Mouse (Mus musculus) kidney, adult 2 months (tissue): ENCODE data around the gene Hmg20a. TPM values are rescaled to one million over a fixed set of nuclear protein-coding genes. Genes with fewer than 3 reads are reported as not detected.

Source experiments
- DNase-seq: peaks from one replicate; pipeline ENCODE4 v3.0.0; 2021
- H3K27ac ChIP-seq: fragments of 200-500 bp; 2 replicates; pipeline ENCODE4 v1.5.1; 2012; ENCODE audit warnings: low read depth, low read length, control low read depth, inconsistent platforms; ENCODE audit not compliant: insufficient read depth
- H3K27me3 ChIP-seq: fragments of 200-500 bp; replicated peaks from 2 replicates; pipeline ENCODE4 v1.6.1; 2012; ENCODE audit warnings: mild to moderate bottlenecking, moderate library complexity, low read length, inconsistent platforms; ENCODE audit not compliant: control insufficient read depth, insufficient read depth
- H3K36me3 ChIP-seq: fragments of 200-500 bp; 2 replicates; pipeline ENCODE4 v1.6.1; 2012; ENCODE audit warnings: mild to moderate bottlenecking, moderate library complexity, low read length, inconsistent platforms; ENCODE audit not compliant: control insufficient read depth, insufficient read depth
- H3K4me1 ChIP-seq: fragments of 200-500 bp; 2 replicates; pipeline ENCODE4 v1.6.1; 2011; ENCODE audit warnings: low read length; ENCODE audit not compliant: control insufficient read depth, insufficient read depth
- H3K4me3 ChIP-seq: fragments of 200-500 bp; 2 replicates; pipeline ENCODE4 v1.5.1; 2011; ENCODE audit warnings: mild to moderate bottlenecking, low read depth, low read length, control low read depth; ENCODE audit not compliant: insufficient read depth
- CTCF ChIP-seq: fragments of 200-500 bp; conservative IDR thresholded peaks from 2 replicates; pipeline ENCODE4 v1.5.1; 2011; ENCODE audit warnings: low read depth, mild to moderate bottlenecking, control low read depth, low read length, moderate library complexity, mixed read lengths; ENCODE audit not compliant: insufficient read depth, insufficient read length
- POLR2A ChIP-seq: fragments of 200-500 bp; IDR thresholded peaks from one replicate; pipeline ENCODE4 v1.6.1; 2011; ENCODE audit warnings: low read depth, low read length, control low read depth
- WGBS: fragments of 180-500 bp; shearing (Covaris S2); methylation state at CpG from one replicate; pipeline ENCODE4 v1.1.7; 2018; 5-methylcytosine and 5-hydroxymethylcytosine counted together
- polyA plus RNA-seq: library from polyadenylated mRNA; depleted of rRNA; stranded (reverse); fragments of >200 nt; gene quantifications from 2 replicates; pipeline ENCODE4 v1.2.3, GENCODE M21; 2012; rRNA removed

Hmg20a gene
- polyA plus RNA-seq, result 23.2 and 23.9 TPM in 2 replicates

DNA sequence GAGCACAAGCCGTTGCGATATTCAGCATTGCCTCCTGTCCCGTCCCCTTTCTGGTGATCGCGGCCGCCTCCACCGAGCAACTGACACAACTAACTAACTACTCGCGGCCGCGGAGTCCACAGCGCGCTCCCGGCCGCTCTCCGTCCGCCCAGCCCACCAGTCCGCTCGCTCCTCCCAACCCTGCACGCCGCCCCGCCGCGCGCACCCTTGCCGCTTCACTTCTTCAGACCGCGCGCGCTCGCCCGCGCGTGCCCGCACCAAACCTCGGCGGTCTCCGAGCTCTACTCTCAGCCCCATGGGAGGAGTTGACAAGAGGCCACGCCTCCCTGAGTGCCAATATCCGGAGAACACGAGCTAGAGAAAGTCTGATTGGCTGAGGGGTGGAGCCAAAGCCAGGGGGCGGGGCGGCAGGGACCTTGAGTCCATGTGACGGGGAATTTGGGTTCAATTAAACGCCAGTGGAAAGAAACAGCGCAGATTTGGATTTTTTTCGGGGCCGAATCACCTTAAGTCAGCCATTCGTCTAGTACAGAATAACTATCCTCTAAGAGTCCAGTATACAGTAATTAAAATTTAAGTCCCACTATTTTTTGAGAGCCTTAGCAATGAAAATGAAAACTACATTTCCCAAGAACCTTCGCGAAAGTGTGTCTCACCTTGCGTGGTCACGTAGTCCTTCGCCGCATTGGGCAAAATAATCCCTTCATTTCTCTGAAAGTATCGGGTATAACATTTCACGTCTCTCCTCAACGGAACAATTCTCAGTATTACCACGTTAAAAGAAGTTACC is at the start of gene Hmg20a, which contains the start of gene Peak1:
Hmg20a (plus strand) TSS at position 662 of the 790 bp plus-strand sequence.
Peak1 (minus strand) TSS at position 120 of the 790 bp plus-strand sequence.
- H3K36me3 ChIP-seq, result no peaks in the 10 kb centered on the region
- under 1% methylated on average over 58 of the region's 59 CpGs for WGBS
- 0 out of 2 replicates have a peak, but pooled peaks cover 9% of the 10 kb centered on the region for H3K4me1 ChIP-seq
- peak within 1 kb of the TSS; percentile 84 for H3K27ac ChIP-seq
- no peaks in the 10 kb centered on the region for H3K27me3 ChIP-seq
- DNase-seq, result peak; percentile 100
- peak; percentile 47 for TF ChIP-seq POLR2A
- TF ChIP-seq CTCF, result no peak
- H3K4me3 ChIP-seq, result peak within 1 kb of the TSS; percentile 90

DNA sequence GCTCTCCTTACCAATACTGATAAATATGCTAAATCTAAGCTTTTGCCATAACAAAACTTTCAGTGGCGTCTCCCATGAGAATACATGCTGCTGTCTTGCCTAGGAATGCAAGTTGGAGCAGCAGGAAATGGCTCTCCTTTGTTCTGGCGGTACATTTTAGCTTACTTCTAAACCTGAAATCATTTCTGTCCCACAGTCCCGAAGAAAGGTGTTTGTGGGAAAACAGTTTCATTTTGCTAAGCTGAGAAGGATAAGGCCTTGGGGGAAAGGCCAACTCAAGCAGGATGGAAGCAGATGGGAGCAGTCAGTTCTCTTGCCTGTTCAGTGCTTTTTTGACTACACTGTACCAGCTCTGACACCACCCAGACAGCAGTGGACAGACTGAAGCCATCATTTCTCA is 49.6 kb upstream of the Hmg20a start:
- peak overlapping the region; percentile 19; the same call in 1 of the 2 replicates for H3K27ac ChIP-seq
- TF ChIP-seq CTCF (no peak), POLR2A (no peak)
- peak; percentile 8 for DNase-seq
- no peaks in the 10 kb centered on the region; the same call in 1 of the 2 replicates for H3K4me1 ChIP-seq
- no peak overlapping the region for H3K4me3 ChIP-seq
- WGBS, result 59% methylated on average over 3 of the region's 3 CpGs
- H3K36me3 ChIP-seq, result no peaks in the 10 kb centered on the region
- no peaks in the 10 kb centered on the region for H3K27me3 ChIP-seq

DNA sequence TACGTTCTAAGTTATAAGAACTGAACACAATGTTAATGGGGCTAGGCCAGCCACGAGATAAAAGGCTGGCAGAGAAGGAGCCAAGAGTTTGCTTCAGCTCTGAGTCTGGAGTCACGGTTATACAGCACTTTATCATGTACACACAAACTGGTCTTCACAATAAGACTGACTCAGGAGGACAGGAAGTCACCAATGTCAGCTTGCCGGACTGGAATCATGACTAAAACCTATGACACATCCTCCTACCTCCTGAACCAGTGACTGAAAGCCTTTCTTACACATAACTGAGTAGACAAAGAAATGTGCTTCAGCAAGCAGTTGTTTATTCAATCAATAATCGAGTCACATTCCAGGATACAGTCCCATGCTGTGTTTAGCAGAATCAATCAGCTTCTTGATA is 47.7 kb upstream of the Hmg20a start:
- 65% methylated on average over 5 of the region's 5 CpGs for WGBS
- no peak for TF ChIP-seq POLR2A
- TF ChIP-seq CTCF, result no peak

GRCm38 (mm10) chr9:56374401-56374800 is 44.0 kb upstream of the Hmg20a start:
- peak; percentile 78 for DNase-seq
- no peaks in the 10 kb centered on the region for H3K27me3 ChIP-seq
- H3K4me3 ChIP-seq, result no peak overlapping the region
- H3K4me1 ChIP-seq, result peaks cover 7% of the 10 kb centered on the region; the same call in 1 of the 2 replicates
- no peaks in the 10 kb centered on the region for H3K36me3 ChIP-seq
- H3K27ac ChIP-seq, result no peak overlapping the region
- TF ChIP-seq CTCF, result no peak
- TF ChIP-seq POLR2A, result no peak
- WGBS, result 23% methylated on average over 4 of the region's 4 CpGs

More for the DNA sequence above, 47.7 kb upstream of the Hmg20a start:
- Histone ChIP-seq H3K27ac (no peak overlapping the region), H3K27me3 (no peaks in the 10 kb centered on the region), H3K4me3 (no peak overlapping the region), H3K4me1 (peaks cover 7% of the 10 kb centered on the region; the same call in 1 of the 2 replicates), H3K36me3 (no peaks in the 10 kb centered on the region)
- DNase-seq, result peak; percentile 12

DNA sequence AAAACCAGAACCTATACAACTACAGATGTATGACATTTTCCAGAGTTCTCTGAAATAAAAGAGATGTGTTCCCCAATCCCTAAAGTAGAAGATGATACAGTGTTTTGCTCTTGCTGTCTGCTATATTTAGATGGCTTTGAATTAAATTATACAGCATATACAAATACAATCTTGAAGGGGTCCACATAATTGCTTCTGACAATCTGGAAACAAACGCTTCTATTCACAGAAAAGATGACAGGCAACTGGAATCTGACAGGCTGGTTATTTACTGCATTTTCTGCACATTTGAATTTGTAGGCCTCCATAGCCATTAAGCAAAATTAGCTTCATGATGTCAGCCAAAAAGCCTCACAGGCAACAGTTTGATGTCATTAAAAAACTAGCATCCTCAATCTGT is 35.6 kb upstream of the Hmg20a start:
- Histone ChIP-seq H3K27me3 (no peaks in the 10 kb centered on the region), H3K4me1 (no peaks in the 10 kb centered on the region), H3K27ac (no peak overlapping the region), H3K4me3 (no peak overlapping the region), H3K36me3 (no peaks in the 10 kb centered on the region; the same call in 1 of the 2 replicates)
- 78% methylated on average over 1 of the region's 1 CpGs for WGBS
- TF ChIP-seq CTCF (no peak), POLR2A (no peak)
- no peak for DNase-seq

GRCm38 (mm10) chr9:56392857-56393256 is 25.6 kb upstream of the Hmg20a start:
- no peak for DNase-seq
- H3K27ac ChIP-seq, result no peak overlapping the region

DNA sequence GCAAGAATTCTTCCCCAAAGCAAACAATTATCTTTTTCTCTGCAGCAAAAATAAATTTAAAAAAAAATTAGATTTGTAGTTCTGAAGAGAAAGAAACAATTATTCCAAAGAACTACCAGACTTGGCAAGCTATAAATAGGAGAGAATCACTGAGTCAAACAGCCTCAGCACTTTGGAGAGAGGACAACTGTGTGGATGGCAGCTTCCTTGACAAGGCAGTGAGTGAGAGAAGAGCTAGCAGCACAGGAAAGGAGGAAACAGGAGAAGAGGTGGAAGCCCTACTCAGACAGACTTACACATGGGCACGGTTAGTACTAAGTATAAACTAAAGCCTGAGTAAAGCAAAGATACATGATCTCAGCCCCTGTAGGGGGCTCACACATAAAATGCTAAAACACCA is 22.1 kb upstream of the Hmg20a start:
- DNase-seq, result no peak
- H3K36me3 ChIP-seq, result no peaks in the 10 kb centered on the region
- no peaks in the 10 kb centered on the region for H3K27me3 ChIP-seq
- TF ChIP-seq CTCF (no peak), POLR2A (no peak)
- 33% methylated on average over 1 of the region's 1 CpGs for WGBS
- H3K4me1 ChIP-seq, result peaks cover 17% of the 10 kb centered on the region
- H3K27ac ChIP-seq, result no peak overlapping the region
- no peak overlapping the region for H3K4me3 ChIP-seq

More at GRCm38 (mm10) chr9:56392857-56393256, 25.6 kb upstream of the Hmg20a start:
- Histone ChIP-seq H3K27me3 (no peaks in the 10 kb centered on the region), H3K4me1 (peaks cover 14% of the 10 kb centered on the region), H3K36me3 (no peaks in the 10 kb centered on the region), H3K4me3 (no peak overlapping the region)
- no peak for TF ChIP-seq POLR2A
- TF ChIP-seq CTCF, result no peak
- WGBS, result 73% methylated on average over 3 of the region's 3 CpGs
